Mouse (Mus musculus): ENCODE data around the gene Etl4. TPM values are rescaled to one million over a fixed set of nuclear protein-coding genes. Genes with fewer than 3 reads are reported as not detected.

Gene Etl4
- polyA plus RNA-seq, 1 experiment from 2014 or later = 76.7 TPM

DNA sequence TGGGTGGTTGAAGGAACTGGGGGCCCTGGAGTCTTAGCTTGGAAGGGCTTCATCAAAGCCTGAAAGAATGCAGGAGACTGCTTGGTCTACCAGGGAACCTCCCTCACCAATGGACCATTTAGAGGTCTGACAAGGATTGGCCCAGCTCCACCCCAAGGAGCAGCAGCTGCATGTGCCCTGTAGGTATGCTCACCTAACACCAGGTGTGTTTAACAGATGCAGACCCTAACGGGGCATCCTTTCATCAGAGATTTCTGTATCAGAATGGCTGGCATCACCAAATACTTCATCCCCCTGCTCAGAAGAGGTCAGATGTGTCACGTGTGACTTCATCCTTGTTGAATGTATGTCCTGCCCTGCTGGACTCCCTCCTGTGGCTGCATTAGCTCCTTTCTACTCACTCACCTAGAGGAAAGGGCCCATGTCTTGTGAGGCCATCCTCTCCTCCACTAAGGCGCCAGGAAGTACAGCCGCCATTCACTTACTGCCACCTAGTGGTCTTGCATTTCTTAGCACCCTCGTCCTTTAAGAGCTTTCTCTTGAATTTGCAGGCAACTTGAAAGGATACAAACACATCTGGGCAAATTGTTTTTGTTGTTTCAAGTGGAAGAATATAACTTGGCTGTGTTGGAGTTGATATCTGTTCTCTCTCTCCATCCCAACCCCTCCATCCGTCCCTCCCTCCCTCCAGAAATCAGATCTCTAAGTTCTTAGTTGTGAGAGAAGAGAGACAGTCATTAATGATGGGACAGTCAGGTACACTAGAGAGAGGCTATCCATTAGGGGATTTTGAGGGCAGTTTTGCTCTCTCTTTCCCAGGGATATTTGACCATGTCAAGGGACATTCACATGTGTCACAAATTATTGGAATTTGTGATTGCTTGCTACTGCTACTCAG is 870.2 kb downstream of the Etl4 start:
- Histone ChIP-seq H3K27me3 (ENCODE audit: control insufficient read depth, insufficient read depth, low read length) (no peaks in the 10 kb centered on the region), H3K9ac (replicated peaks; ENCODE audit: low read depth, low read length) (no peak overlapping the region), H3K27ac (ENCODE audit: low read length) (no peak overlapping the region), H3K4me1 (ENCODE audit: control insufficient read depth, insufficient read depth, low read length) (no peaks in the 10 kb centered on the region), H3K36me3 (ENCODE audit: control insufficient read depth, insufficient read depth, low read length) (peaks cover 15% of the 10 kb centered on the region; the same call in 1 of the 2 replicates), H3K9me3 (ENCODE audit: control insufficient read depth, low read depth, low read length) (no peaks in the 10 kb centered on the region), H3K4me3 (ENCODE audit: low read depth, low read length) (no peak overlapping the region), H3K4me2 (replicated peaks; ENCODE audit: low read depth, low read length) (no peak overlapping the region)
- no peak for ATAC-seq (ENCODE audit: insufficient number of reproducible peaks, insufficient read depth, low FRiP score, low read depth)
- WGBS = 39% methylated on average over 6 of the region's 6 CpGs

DNA sequence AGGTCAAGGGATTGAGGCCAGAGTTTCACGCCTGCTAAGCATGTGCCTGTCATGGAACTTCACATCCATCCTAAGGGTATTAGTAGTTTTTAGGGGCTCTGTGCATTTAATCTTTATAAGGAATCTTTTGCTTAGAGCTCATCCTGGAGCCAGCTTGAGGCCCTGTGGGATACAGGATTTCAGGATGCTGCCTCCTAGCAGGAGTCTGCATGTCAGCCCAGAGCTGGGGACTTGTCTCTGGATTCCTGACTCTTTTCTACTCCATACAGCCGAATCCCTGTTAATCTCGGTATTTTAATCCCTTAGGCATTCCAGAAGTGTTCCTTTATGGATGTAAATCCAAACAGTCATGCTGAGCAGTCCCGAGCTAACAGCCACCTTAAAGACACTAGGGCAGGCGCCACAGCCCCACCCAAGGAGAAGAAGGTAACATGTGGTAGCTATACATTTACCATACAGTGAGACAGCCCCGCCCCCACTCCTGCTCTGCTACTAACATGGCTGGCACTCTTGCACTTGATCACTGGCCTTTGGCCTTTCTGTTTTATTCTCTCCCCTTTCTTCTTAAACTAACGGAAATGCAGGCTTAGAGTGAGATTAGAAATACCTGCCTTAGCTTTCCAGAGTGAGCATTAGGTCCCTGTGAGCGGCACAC is 891.8 kb downstream of the Etl4 start:
- H3K4me1 ChIP-seq (ENCODE audit: control insufficient read depth, insufficient read depth, low read length) = no peaks in the 10 kb centered on the region
- H3K9ac ChIP-seq (replicated peaks; ENCODE audit: low read depth, low read length) = no peak overlapping the region
- no peak overlapping the region for H3K27ac ChIP-seq (ENCODE audit: low read length)
- no peak overlapping the region for H3K4me3 ChIP-seq (ENCODE audit: low read depth, low read length)
- no peak overlapping the region for H3K4me2 ChIP-seq (replicated peaks; ENCODE audit: low read depth, low read length)
- H3K9me3 ChIP-seq (ENCODE audit: control insufficient read depth, low read depth, low read length) = no peaks in the 10 kb centered on the region
- WGBS = 66% methylated on average over 8 of the region's 8 CpGs
- no peak for ATAC-seq (ENCODE audit: insufficient number of reproducible peaks, insufficient read depth, low FRiP score, low read depth)
- peaks cover 31% of the 10 kb centered on the region for H3K36me3 ChIP-seq (ENCODE audit: control insufficient read depth, insufficient read depth, low read length)
- H3K27me3 ChIP-seq (ENCODE audit: control insufficient read depth, insufficient read depth, low read length) = no peaks in the 10 kb centered on the region

DNA sequence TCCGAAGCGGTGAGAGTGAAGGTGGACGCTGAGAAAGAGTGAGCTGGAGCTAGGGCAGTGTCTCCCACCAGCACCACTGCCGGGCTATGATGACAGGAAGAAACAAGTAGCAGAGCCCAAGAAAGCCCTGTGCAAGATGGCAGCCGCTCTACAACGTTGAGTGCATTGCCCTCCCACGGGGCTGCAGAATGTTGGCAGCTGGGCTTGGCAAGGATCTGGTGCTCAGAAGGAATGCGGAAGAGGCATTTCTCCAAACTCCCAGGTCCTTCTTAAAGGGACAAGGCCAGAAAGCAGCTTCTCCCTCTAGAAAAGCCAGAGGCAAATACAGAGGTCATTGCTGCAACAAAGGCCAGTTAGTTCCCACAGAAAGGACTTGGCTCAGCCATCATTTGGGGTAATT is 901.9 kb downstream of the Etl4 start:
- Histone ChIP-seq H3K9me3 (ENCODE audit: control insufficient read depth, low read depth, low read length) (no peaks in the 10 kb centered on the region), H3K4me3 (ENCODE audit: low read depth, low read length) (no peak overlapping the region), H3K36me3 (ENCODE audit: control insufficient read depth, insufficient read depth, low read length) (peaks cover 5% of the 10 kb centered on the region; the same call in 1 of the 2 replicates), H3K4me2 (replicated peaks; ENCODE audit: low read depth, low read length) (no peak overlapping the region), H3K4me1 (ENCODE audit: control insufficient read depth, insufficient read depth, low read length) (no peaks in the 10 kb centered on the region), H3K9ac (replicated peaks; ENCODE audit: low read depth, low read length) (no peak overlapping the region), H3K27me3 (ENCODE audit: control insufficient read depth, insufficient read depth, low read length) (no peaks in the 10 kb centered on the region), H3K27ac (ENCODE audit: low read length) (no peak overlapping the region)
- ATAC-seq (ENCODE audit: insufficient number of reproducible peaks, insufficient read depth, low FRiP score, low read depth) = no peak
- 84% methylated on average over 8 of the region's 8 CpGs for WGBS

DNA sequence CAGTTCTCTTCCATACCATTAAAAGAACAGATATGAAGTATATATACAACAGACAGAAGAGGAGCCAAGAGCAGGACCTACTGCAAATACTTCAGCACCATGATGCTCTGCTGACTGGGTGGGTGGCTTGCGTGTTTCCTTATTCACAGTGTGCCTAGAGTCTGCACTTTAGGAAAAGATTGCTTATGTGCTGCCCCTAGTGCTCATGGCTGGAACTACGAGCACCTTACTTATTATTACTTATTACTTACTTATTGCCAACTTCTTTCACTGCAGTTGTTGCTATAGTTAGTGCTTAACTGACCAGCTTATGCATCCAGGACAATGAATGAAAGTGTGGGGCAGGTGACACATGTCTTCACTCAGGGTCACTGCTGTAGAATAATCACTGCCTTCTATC is 904.4 kb downstream of the Etl4 start:
- no peak overlapping the region for H3K9ac ChIP-seq (replicated peaks; ENCODE audit: low read depth, low read length)
- H3K4me3 ChIP-seq (ENCODE audit: low read depth, low read length) = no peak overlapping the region
- no peak for ATAC-seq (ENCODE audit: insufficient number of reproducible peaks, insufficient read depth, low FRiP score, low read depth)
- no peaks in the 10 kb centered on the region for H3K36me3 ChIP-seq (ENCODE audit: control insufficient read depth, insufficient read depth, low read length)
- H3K4me1 ChIP-seq (ENCODE audit: control insufficient read depth, insufficient read depth, low read length) = no peaks in the 10 kb centered on the region
- no peak overlapping the region for H3K27ac ChIP-seq (ENCODE audit: low read length)
- WGBS = 80% methylated on average over 2 of the region's 2 CpGs
- no peak overlapping the region for H3K4me2 ChIP-seq (replicated peaks; ENCODE audit: low read depth, low read length)
- H3K9me3 ChIP-seq (ENCODE audit: control insufficient read depth, low read depth, low read length) = no peaks in the 10 kb centered on the region
- no peaks in the 10 kb centered on the region for H3K27me3 ChIP-seq (ENCODE audit: control insufficient read depth, insufficient read depth, low read length)

DNA sequence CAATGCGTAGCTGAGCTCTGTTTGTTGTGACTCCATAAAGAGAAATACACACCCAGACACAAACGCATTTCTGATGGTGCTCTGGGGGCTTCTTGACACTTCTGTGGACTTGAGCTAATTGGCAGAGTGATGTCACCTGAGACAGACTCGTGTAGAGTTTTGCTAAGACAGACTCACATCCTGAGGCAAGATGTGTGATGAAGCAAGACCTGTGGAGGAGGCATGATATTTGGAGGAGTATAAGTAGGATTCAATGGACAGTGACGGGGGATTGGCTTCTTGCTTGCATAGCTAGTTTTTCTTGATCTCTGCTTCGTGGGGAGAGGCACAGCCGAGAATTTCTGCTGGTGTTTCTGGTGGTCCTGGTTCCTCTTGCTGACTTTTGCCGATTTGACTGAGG is 908.6 kb downstream of the Etl4 start:
- 78% methylated on average over 7 of the region's 7 CpGs for WGBS
- ATAC-seq (ENCODE audit: insufficient number of reproducible peaks, insufficient read depth, low FRiP score, low read depth) = no peak
- no peaks in the 10 kb centered on the region for H3K36me3 ChIP-seq (ENCODE audit: control insufficient read depth, insufficient read depth, low read length)
- H3K27me3 ChIP-seq (ENCODE audit: control insufficient read depth, insufficient read depth, low read length) = no peaks in the 10 kb centered on the region
- no peak overlapping the region for H3K27ac ChIP-seq (ENCODE audit: low read length)
- H3K9me3 ChIP-seq (ENCODE audit: control insufficient read depth, low read depth, low read length) = no peaks in the 10 kb centered on the region
- no peak overlapping the region for H3K4me3 ChIP-seq (ENCODE audit: low read depth, low read length)
- H3K9ac ChIP-seq (replicated peaks; ENCODE audit: low read depth, low read length) = no peak overlapping the region
- H3K4me2 ChIP-seq (replicated peaks; ENCODE audit: low read depth, low read length) = no peak overlapping the region
- H3K4me1 ChIP-seq (ENCODE audit: control insufficient read depth, insufficient read depth, low read length) = no peaks in the 10 kb centered on the region

DNA sequence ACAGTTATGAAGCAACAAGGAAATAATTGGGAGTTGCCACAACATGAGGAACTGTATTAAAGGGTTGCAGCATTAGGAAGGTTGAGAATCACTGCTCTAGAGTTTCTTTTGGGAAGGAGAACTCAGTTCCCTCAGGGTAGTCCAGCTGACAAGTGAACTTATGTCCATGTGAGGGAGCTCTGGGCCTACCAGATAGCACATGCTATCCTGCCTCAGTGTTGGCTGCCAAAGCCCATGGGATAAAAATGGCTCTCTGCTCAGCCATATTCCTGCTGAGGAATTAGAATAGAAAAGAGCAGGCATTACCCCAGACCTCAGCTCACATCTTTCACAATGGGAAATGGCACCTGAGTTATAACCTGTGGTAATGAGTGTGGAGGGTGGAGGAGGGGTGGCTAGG is 916.7 kb downstream of the Etl4 start:
- H3K36me3 ChIP-seq (ENCODE audit: control insufficient read depth, insufficient read depth, low read length) = no peaks in the 10 kb centered on the region
- no peaks in the 10 kb centered on the region for H3K4me1 ChIP-seq (ENCODE audit: control insufficient read depth, insufficient read depth, low read length)
- H3K9me3 ChIP-seq (ENCODE audit: control insufficient read depth, low read depth, low read length) = no peaks in the 10 kb centered on the region
- no peak overlapping the region for H3K27ac ChIP-seq (ENCODE audit: low read length)
- H3K27me3 ChIP-seq (ENCODE audit: control insufficient read depth, insufficient read depth, low read length) = no peaks in the 10 kb centered on the region
- H3K4me3 ChIP-seq (ENCODE audit: low read depth, low read length) = no peak overlapping the region
- H3K9ac ChIP-seq (replicated peaks; ENCODE audit: low read depth, low read length) = no peak overlapping the region
- no peak for ATAC-seq (ENCODE audit: insufficient number of reproducible peaks, insufficient read depth, low FRiP score, low read depth)
- H3K4me2 ChIP-seq (replicated peaks; ENCODE audit: low read depth, low read length) = no peak overlapping the region

DNA sequence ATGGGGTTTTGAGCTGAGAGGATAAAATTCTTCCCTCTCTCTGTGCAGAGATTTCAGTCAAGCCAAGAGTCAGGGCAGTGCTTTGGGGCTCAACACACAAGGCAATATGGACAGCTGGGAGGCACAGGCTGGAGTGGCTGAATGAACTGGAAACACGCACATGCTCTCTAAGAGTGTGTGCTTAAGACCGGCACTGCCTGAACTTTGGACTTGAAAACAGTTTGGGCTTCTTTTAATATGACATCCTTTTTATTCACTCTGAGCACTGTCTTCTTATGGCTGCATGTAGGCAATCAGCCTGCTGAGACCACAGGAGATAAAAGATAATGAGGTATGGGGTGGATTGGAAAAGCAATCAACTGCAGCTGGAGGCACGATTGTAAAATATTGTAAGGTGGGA is 921.3 kb downstream of the Etl4 start:
- H3K9me3 ChIP-seq (ENCODE audit: control insufficient read depth, low read depth, low read length) = no peaks in the 10 kb centered on the region
- H3K36me3 ChIP-seq (ENCODE audit: control insufficient read depth, insufficient read depth, low read length) = no peaks in the 10 kb centered on the region
- no peak overlapping the region for H3K9ac ChIP-seq (replicated peaks; ENCODE audit: low read depth, low read length)
- H3K4me1 ChIP-seq (ENCODE audit: control insufficient read depth, insufficient read depth, low read length) = no peaks in the 10 kb centered on the region
- 65% methylated on average over 3 of the region's 3 CpGs for WGBS
- H3K4me3 ChIP-seq (ENCODE audit: low read depth, low read length) = no peak overlapping the region
- H3K4me2 ChIP-seq (replicated peaks; ENCODE audit: low read depth, low read length) = no peak overlapping the region
- H3K27ac ChIP-seq (ENCODE audit: low read length) = no peak overlapping the region
- ATAC-seq (ENCODE audit: insufficient number of reproducible peaks, insufficient read depth, low FRiP score, low read depth) = no peak
- no peaks in the 10 kb centered on the region for H3K27me3 ChIP-seq (ENCODE audit: control insufficient read depth, insufficient read depth, low read length)

DNA sequence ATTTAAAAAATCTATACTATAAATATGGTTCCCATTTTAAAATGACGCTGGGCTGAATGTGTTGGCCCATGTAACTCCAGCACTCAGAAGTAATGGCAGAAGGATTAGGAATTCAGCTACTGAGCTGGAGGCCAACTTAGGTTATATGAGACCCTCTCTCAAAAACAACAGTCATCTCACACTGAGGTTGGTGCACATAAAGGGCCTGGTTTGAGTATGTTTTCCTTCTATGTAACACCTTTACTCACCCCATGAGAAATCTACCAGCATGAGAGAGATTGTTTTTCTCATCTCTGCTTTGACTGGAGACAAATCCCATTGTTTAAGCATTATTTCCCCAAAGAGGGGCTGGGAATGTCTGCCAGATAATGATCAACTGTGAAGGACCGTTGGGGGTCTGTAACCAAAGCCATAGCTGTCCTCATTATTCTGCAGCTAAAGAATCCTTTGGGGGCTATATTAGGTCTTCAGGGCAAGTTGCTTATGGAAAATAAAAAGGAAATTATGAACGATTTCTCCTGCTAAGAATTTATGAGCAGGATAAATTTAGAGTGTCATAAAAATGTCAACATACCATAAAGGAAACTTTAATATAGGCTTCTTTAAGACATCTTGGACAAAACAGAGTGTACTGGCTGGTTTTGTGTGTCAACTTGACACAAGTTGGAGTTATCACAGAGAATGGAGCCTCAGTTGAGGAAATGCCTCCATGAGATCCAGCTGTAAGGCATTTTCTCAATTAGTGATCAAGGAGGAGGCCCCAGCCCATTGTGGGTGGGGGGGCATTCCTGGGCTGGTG is 922.2 kb downstream of the Etl4 start:
- Histone ChIP-seq H3K9ac (replicated peaks; ENCODE audit: low read depth, low read length) (no peak overlapping the region), H3K9me3 (ENCODE audit: control insufficient read depth, low read depth, low read length) (no peaks in the 10 kb centered on the region), H3K4me2 (replicated peaks; ENCODE audit: low read depth, low read length) (no peak overlapping the region), H3K4me3 (ENCODE audit: low read depth, low read length) (no peak overlapping the region), H3K27ac (ENCODE audit: low read length) (no peak overlapping the region), H3K27me3 (ENCODE audit: control insufficient read depth, insufficient read depth, low read length) (no peaks in the 10 kb centered on the region), H3K36me3 (ENCODE audit: control insufficient read depth, insufficient read depth, low read length) (no peaks in the 10 kb centered on the region), H3K4me1 (ENCODE audit: control insufficient read depth, insufficient read depth, low read length) (no peaks in the 10 kb centered on the region)
- no peak for ATAC-seq (ENCODE audit: insufficient number of reproducible peaks, insufficient read depth, low FRiP score, low read depth)
- 73% methylated on average over 3 of the region's 3 CpGs for WGBS

All from stomach, embryonic 14.5 days (tissue).